Mouse (Mus musculus): Measurements from ENCODE around the gene Zfp109. TPM values are rescaled to one million over a fixed set of nuclear protein-coding genes. Genes with fewer than 3 reads are reported as not detected.
"Not testable (repeated sequence)": the region's sequence is repeated elsewhere in the genome, so short reads cannot be mapped to it uniquely, and the experiment has no call there.

Zfp109 gene
- 2.7 and 3.7 TPM in 2 replicates for polyA plus RNA-seq (2014; fragmentation: Nextera tagmentation; extraction: Ambion mirVana)

GRCm38 (mm10) chr7:24237040-24237791 lies at the start of gene Zfp109:
Zfp109 (minus strand) TSS chr7:24237560.
- Histone ChIP-seq H3K27me3 (ENCODE audit: control insufficient read depth, insufficient read depth, low read length) (no peaks in the 10 kb centered on the region), H3K9me3 (ENCODE audit: control insufficient read depth, low read length) (no peaks in the 10 kb centered on the region), H3K4me1 (ENCODE audit: control insufficient read depth, insufficient read depth, low read length) (0 out of 2 replicates have a peak, but pooled peaks cover 3% of the 10 kb centered on the region), H3K4me3 (replicated peaks; ENCODE audit: low read depth, low read length) (peak within 1 kb of the TSS; percentile 58), H3K36me3 (ENCODE audit: control insufficient read depth, insufficient read depth, low read length) (peaks cover 7% of the 10 kb centered on the region; the same call in 1 of the 2 replicates), H3K9ac (replicated peaks; ENCODE audit: low read length) (peak within 1 kb of the TSS; percentile 60), H3K27ac (replicated peaks; ENCODE audit: low read depth, low read length) (no peak within 1 kb of the TSS), H3K4me2 (ENCODE audit: low read length) (peak within 1 kb of the TSS; percentile 56)
- WGBS, result 7% methylated on average over 28 of the region's 28 CpGs
- DNase-seq (peak; percentile 89), ATAC-seq (ENCODE audit: low FRiP score, low TSS enrichment) (peak; percentile 87)

- ATAC-seq (ENCODE audit: low FRiP score, low TSS enrichment) (no peak), DNase-seq (no peak)
- Histone ChIP-seq H3K27ac (replicated peaks; ENCODE audit: low read depth, low read length) (no peak overlapping the region), H3K36me3 (ENCODE audit: control insufficient read depth, insufficient read depth, low read length) (peaks cover 46% of the 10 kb centered on the region), H3K4me3 (replicated peaks; ENCODE audit: low read depth, low read length) (no peak overlapping the region), H3K9ac (replicated peaks; ENCODE audit: low read length) (no peak overlapping the region), H3K27me3 (ENCODE audit: control insufficient read depth, insufficient read depth, low read length) (no peaks in the 10 kb centered on the region), H3K9me3 (ENCODE audit: control insufficient read depth, low read length) (no peaks in the 10 kb centered on the region), H3K4me2 (ENCODE audit: low read length) (no peak overlapping the region), H3K4me1 (ENCODE audit: control insufficient read depth, insufficient read depth, low read length) (no peaks in the 10 kb centered on the region)
- 77% methylated on average over 4 of the region's 4 CpGs for WGBS
These were observed 49.6 kb upstream of the Zfp109 start for GRCm38 (mm10) chr7:24286916-24287315.

- Histone ChIP-seq H3K27me3 (ENCODE audit: control insufficient read depth, insufficient read depth, low read length) (no peaks in the 10 kb centered on the region), H3K27ac (replicated peaks; ENCODE audit: low read depth, low read length) (no peak overlapping the region), H3K4me3 (replicated peaks; ENCODE audit: low read depth, low read length) (no peak overlapping the region), H3K4me1 (ENCODE audit: control insufficient read depth, insufficient read depth, low read length) (no peaks in the 10 kb centered on the region), H3K9me3 (ENCODE audit: control insufficient read depth, low read length) (no peaks in the 10 kb centered on the region), H3K9ac (replicated peaks; ENCODE audit: low read length) (no peak overlapping the region), H3K36me3 (ENCODE audit: control insufficient read depth, insufficient read depth, low read length) (peaks cover 38% of the 10 kb centered on the region), H3K4me2 (ENCODE audit: low read length) (no peak overlapping the region)
- DNase-seq (no peak), ATAC-seq (ENCODE audit: low FRiP score, low TSS enrichment) (no peak)
- WGBS, result 52% methylated on average over 4 of the region's 4 CpGs
These were observed 48.7 kb upstream of the Zfp109 start for GRCm38 (mm10) chr7:24286090-24286489.

GRCm38 (mm10) chr7:24280858-24281145 lies 43.4 kb upstream of the Zfp109 start:
- Histone ChIP-seq H3K4me3 (replicated peaks; ENCODE audit: low read depth, low read length) (no peak overlapping the region), H3K9ac (replicated peaks; ENCODE audit: low read length) (no peak overlapping the region), H3K9me3 (ENCODE audit: control insufficient read depth, low read length) (no peaks in the 10 kb centered on the region), H3K4me2 (ENCODE audit: low read length) (no peak overlapping the region), H3K27ac (replicated peaks; ENCODE audit: low read depth, low read length) (no peak overlapping the region), H3K4me1 (ENCODE audit: control insufficient read depth, insufficient read depth, low read length) (no peaks in the 10 kb centered on the region), H3K27me3 (ENCODE audit: control insufficient read depth, insufficient read depth, low read length) (no peaks in the 10 kb centered on the region), H3K36me3 (ENCODE audit: control insufficient read depth, insufficient read depth, low read length) (no peaks in the 10 kb centered on the region)
- DNase-seq, result no peak
- no peak for ATAC-seq (ENCODE audit: low FRiP score, low TSS enrichment)
- WGBS, result 47% methylated on average over 4 of the region's 4 CpGs

GRCm38 (mm10) chr7:24280031-24280857 lies 42.9 kb upstream of the Zfp109 start:
- DNase-seq, result no peak
- WGBS, result 53% methylated on average over 10 of the region's 10 CpGs
- no peak overlapping the region for H3K4me3 ChIP-seq (replicated peaks; ENCODE audit: low read depth, low read length)
- no peak overlapping the region for H3K4me2 ChIP-seq (ENCODE audit: low read length)
- H3K9ac ChIP-seq (replicated peaks; ENCODE audit: low read length), result no peak overlapping the region
- H3K4me1 ChIP-seq (ENCODE audit: control insufficient read depth, insufficient read depth, low read length), result no peaks in the 10 kb centered on the region
- no peaks in the 10 kb centered on the region for H3K9me3 ChIP-seq (ENCODE audit: control insufficient read depth, low read length)
- no peak for ATAC-seq (ENCODE audit: low FRiP score, low TSS enrichment)
- peaks cover under 1% of the 10 kb centered on the region; the same call in 1 of the 2 replicates for H3K36me3 ChIP-seq (ENCODE audit: control insufficient read depth, insufficient read depth, low read length)
- no peaks in the 10 kb centered on the region for H3K27me3 ChIP-seq (ENCODE audit: control insufficient read depth, insufficient read depth, low read length)
- H3K27ac ChIP-seq (replicated peaks; ENCODE audit: low read depth, low read length), result no peak overlapping the region

GRCm38 (mm10) chr7:24278771-24279170 lies 41.4 kb upstream of the Zfp109 start:
- H3K27me3 ChIP-seq (ENCODE audit: control insufficient read depth, insufficient read depth, low read length); DNase-seq; H3K4me3 ChIP-seq (replicated peaks; ENCODE audit: low read depth, low read length); H3K36me3 ChIP-seq (ENCODE audit: control insufficient read depth, insufficient read depth, low read length); H3K9me3 ChIP-seq (ENCODE audit: control insufficient read depth, low read length); H3K27ac ChIP-seq (replicated peaks; ENCODE audit: low read depth, low read length); ATAC-seq (ENCODE audit: low FRiP score, low TSS enrichment); H3K9ac ChIP-seq (replicated peaks; ENCODE audit: low read length); H3K4me2 ChIP-seq (ENCODE audit: low read length); H3K4me1 ChIP-seq (ENCODE audit: control insufficient read depth, insufficient read depth, low read length): not testable (repeated sequence)
- WGBS, result 81% methylated on average over 3 of the region's 3 CpGs

- H3K9ac ChIP-seq (replicated peaks; ENCODE audit: low read length), result no peak overlapping the region
- no peak overlapping the region for H3K4me2 ChIP-seq (ENCODE audit: low read length)
- H3K4me3 ChIP-seq (replicated peaks; ENCODE audit: low read depth, low read length), result no peak overlapping the region
- H3K4me1 ChIP-seq (ENCODE audit: control insufficient read depth, insufficient read depth, low read length), result peaks cover 3% of the 10 kb centered on the region; the same call in 1 of the 2 replicates
- H3K9me3 ChIP-seq (ENCODE audit: control insufficient read depth, low read length), result no peaks in the 10 kb centered on the region
- H3K36me3 ChIP-seq (ENCODE audit: control insufficient read depth, insufficient read depth, low read length), result peaks cover 10% of the 10 kb centered on the region
- no peak overlapping the region for H3K27ac ChIP-seq (replicated peaks; ENCODE audit: low read depth, low read length)
- no peaks in the 10 kb centered on the region for H3K27me3 ChIP-seq (ENCODE audit: control insufficient read depth, insufficient read depth, low read length)
- ATAC-seq (ENCODE audit: low FRiP score, low TSS enrichment), result no peak
- 93% methylated on average over 4 of the region's 4 CpGs for WGBS
- DNase-seq, result no peak
These were observed 37.1 kb upstream of the Zfp109 start for GRCm38 (mm10) chr7:24274456-24274855.

- ATAC-seq (ENCODE audit: low FRiP score, low TSS enrichment) (no peak), DNase-seq (no peak)
- WGBS, result 97% methylated on average over 6 of the region's 6 CpGs
- Histone ChIP-seq H3K4me2 (ENCODE audit: low read length) (peak overlapping the region; percentile 78), H3K27me3 (ENCODE audit: control insufficient read depth, insufficient read depth, low read length) (no peaks in the 10 kb centered on the region), H3K36me3 (ENCODE audit: control insufficient read depth, insufficient read depth, low read length) (peaks cover 10% of the 10 kb centered on the region), H3K9ac (replicated peaks; ENCODE audit: low read length) (no peak overlapping the region), H3K4me1 (ENCODE audit: control insufficient read depth, insufficient read depth, low read length) (peaks cover 3% of the 10 kb centered on the region; the same call in 1 of the 2 replicates), H3K9me3 (ENCODE audit: control insufficient read depth, low read length) (no peaks in the 10 kb centered on the region), H3K27ac (replicated peaks; ENCODE audit: low read depth, low read length) (no peak overlapping the region), H3K4me3 (replicated peaks; ENCODE audit: low read depth, low read length) (no peak overlapping the region)
These were observed 33.8 kb upstream of the Zfp109 start for GRCm38 (mm10) chr7:24271191-24271590.
